Mouse (Mus musculus) layer of hippocampus, adult 2 months (tissue): ENCODE data around the gene Kera. TPM values are rescaled to one million over a fixed set of nuclear protein-coding genes. Genes with fewer than 3 reads are reported as not detected.
A peak's percentile ranks its signal among the peaks of the same experiment; 100 is the strongest.

Experiments
- DNase-seq, 2 experiments: peaks; one replicate each; pipeline ENCODE4 v3.0.0; 2022; ENCODE audit warnings: low spot score in 2 of 2
- H3K27ac ChIP-seq: fragments of 200-600 bp; 2 replicates; pipeline ENCODE4 v1.8.1; 2022
- H3K4me3 ChIP-seq: fragments of 200-600 bp; 2 replicates; pipeline ENCODE4 v1.8.1; 2022; ENCODE audit warnings: mild to moderate bottlenecking
- CTCF ChIP-seq: fragments of 200-600 bp; conservative IDR thresholded peaks from 2 replicates; pipeline ENCODE4 v1.8.1; 2022; ENCODE audit warnings: antibody characterized with exemption, mild to moderate bottlenecking, moderate library complexity
- total RNA-seq, 2 experiments: library from RNA; stranded (reverse); gene quantifications; 2 replicates each; pipeline ENCODE4 v1.2.3; 2021

Kera gene
- total RNA-seq, 2 experiments from 2014 or later: 0.29 TPM; not detected in 1

- no peak for DNase-seq
- Histone ChIP-seq H3K27ac (no peak overlapping the region), H3K4me3 (no peak overlapping the region)
- TF ChIP-seq CTCF: no peak
Measured at GRCm38 (mm10) chr10:97622328-97622727, 15.6 kb downstream of the Kera start.

DNA sequence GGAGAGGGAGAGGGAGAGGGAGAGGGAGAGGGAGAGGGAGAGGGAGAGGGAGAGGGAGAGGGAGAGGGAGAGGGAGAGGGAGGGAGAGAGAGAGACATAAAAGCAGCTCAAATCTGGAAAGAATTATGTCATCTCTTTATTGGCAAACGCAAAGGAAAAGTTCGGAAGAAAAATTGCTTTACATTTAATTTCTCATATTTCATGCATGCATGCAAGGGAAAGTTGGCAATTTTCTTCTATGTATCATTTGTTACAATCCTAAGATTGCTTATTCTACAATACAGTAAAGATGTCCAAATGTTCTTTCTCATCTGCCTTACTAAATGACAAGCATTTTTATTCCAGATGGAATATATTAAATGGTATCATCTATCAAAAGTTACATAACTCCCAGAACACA lies 17.7 kb downstream of the Kera start:
- DNase-seq: peak in 1 of 2 experiments; percentile 3
- no peak overlapping the region for H3K4me3 ChIP-seq
- TF ChIP-seq CTCF: no peak
- H3K27ac ChIP-seq: peak overlapping the region; percentile 64

GRCm38 (mm10) chr10:97625116-97625515 lies 18.4 kb downstream of the Kera start:
- no peak for DNase-seq
- Histone ChIP-seq H3K4me3 (no peak overlapping the region), H3K27ac (peak overlapping the region; percentile 64)
- no peak for TF ChIP-seq CTCF

DNA sequence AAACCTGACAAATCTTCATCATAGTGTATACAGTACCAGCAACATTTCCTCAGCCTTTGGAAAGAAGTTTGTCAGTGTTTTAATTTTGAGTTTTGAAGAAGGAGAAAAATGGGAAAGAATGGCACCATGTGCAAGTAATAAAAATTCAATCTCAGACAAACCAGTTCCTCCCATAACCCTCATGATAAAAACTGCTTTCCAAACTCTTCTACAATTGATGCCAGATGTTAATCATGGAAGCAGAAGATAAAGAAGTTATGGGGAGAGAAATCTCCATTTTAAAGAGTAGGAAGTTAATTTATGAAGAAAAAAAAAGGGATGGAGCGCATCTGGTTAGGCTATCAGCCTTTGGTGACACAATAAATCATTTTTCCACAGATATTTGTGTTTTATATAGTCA lies 19.9 kb downstream of the Kera start:
- no peak for DNase-seq
- TF ChIP-seq CTCF: no peak

DNA sequence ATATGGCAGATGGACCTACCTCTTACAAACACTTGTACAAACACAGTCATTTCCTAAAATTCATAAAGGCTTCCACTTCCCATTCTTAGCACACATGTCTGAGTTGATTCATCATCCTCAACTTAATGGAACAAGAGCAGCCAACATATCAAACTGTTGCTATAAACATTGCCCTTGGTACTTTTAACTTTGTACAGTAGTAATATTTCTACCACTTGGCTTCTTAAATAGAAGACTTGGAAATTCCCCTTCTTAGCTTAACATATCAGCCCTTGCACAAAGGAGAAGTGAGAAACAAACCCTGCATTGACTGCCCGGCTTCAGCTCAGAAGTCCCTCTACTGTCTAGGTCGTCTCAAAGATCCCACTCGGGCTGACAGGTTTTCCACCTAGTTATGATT lies 24.4 kb downstream of the Kera start:
- H3K27ac ChIP-seq: no peak overlapping the region
- no peak overlapping the region for H3K4me3 ChIP-seq
- no peak for DNase-seq
- TF ChIP-seq CTCF: no peak

More for the DNA sequence above, 19.9 kb downstream of the Kera start:
- Histone ChIP-seq H3K27ac (no peak overlapping the region), H3K4me3 (no peak overlapping the region)

DNA sequence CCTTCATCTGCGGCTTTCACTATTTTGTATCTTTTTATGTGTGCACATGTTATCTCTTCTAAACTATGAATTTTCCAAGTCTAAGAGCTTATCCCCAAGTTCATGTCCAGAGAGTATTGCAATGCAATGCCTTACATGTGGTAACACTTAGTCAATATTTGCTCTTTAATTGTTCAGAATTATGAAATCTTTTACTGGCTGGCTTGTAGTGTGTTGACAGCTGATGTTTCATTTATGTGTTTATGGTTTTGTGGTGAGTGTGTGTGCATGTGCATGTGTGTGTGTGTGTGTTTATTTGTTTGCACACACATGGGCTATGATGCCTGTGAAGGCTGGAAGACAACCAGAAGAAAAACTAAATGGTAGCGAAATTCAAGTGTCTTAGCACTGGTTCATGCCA lies 35.2 kb downstream of the Kera start:
- TF ChIP-seq CTCF: no peak
- no peak overlapping the region for H3K27ac ChIP-seq
- no peak for DNase-seq
- no peak overlapping the region for H3K4me3 ChIP-seq

GRCm38 (mm10) chr10:97643768-97644167 lies 37.1 kb downstream of the Kera start, which contains the start of gene Epyc:
Gene Epyc (plus strand): TSS chr10:97644068.
- no peak within 1 kb of the TSS for H3K4me3 ChIP-seq
- no peak for TF ChIP-seq CTCF
- no peak for DNase-seq
- H3K27ac ChIP-seq: no peak within 1 kb of the TSS

GRCm38 (mm10) chr10:97650334-97650733 lies 43.7 kb downstream of the Kera start:
- DNase-seq: no peak
- TF ChIP-seq CTCF: no peak
- no peak overlapping the region for H3K4me3 ChIP-seq

DNA sequence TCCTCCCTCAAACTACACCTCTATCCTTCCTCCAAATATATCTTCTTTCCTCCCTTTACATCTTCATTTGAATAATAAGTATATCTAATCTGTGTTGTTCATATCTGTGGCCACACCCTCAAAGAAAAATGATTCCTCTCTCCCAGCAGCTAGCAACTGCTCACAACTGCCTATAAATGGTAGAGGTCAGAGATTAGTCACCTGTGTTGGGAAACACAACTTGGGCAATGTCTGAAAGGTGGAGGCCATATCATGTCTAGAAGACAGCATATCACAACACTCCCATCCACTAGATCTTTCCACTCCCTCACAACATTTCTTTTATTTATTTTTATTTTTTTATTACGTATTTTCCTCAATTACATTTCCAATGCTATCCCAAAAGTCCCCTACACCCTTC lies 52.8 kb downstream of the Kera start:
- Histone ChIP-seq H3K27ac (no peak overlapping the region), H3K4me3 (no peak overlapping the region)
- DNase-seq: no peak
- TF ChIP-seq CTCF: no peak

More at GRCm38 (mm10) chr10:97650334-97650733, 43.7 kb downstream of the Kera start:
- H3K27ac ChIP-seq: no peak overlapping the region

Other genes starting within 250 kb of the Kera start
- 10 to 100 TPM; 41.6 to 46.4 TPM for gene Dcn, start 127.3 kb upstream of the Kera start, total RNA-seq
- 1 to 10 TPM; 2.6 to 4.3 TPM for gene Lum, start 41.8 kb upstream of the Kera start, total RNA-seq
- gene Epyc, start 37.2 kb downstream of the Kera start, total RNA-seq: not detected
- gene Ccer1, start 86.2 kb downstream of the Kera start, total RNA-seq: not detected
- under 1 TPM; 0.51 to 0.61 TPM for gene C030005K15Rik, start 119.9 kb downstream of the Kera start, total RNA-seq